Mouse (Mus musculus) myocyte (in vitro differentiated cells): ENCODE results near the gene Vnn3. TPM values are rescaled to one million over a fixed set of nuclear protein-coding genes. Genes with fewer than 3 reads are reported as not detected.

Source experiments
- H3K27me3 ChIP-seq: one replicate; pipeline ENCODE4 v1.6.1; 2011; ENCODE audit not compliant: control insufficient read depth, insufficient read depth, insufficient read length
- H3K36me3 ChIP-seq: one replicate; pipeline ENCODE4 v1.6.1; 2011; ENCODE audit not compliant: control insufficient read depth, insufficient read depth
- H3K4me2 ChIP-seq: one replicate; pipeline ENCODE4 v1.6.1; 2011; ENCODE audit warnings: low read depth, control low read depth
- H3K4me3 ChIP-seq: one replicate; pipeline ENCODE4 v1.5.1; 2011; ENCODE audit warnings: mild to moderate bottlenecking, control low read depth, moderate library complexity
- H3K79me2 ChIP-seq: one replicate; pipeline ENCODE4 v1.6.1; 2011; ENCODE audit not compliant: control insufficient read depth, insufficient read depth
- H3ac ChIP-seq: one replicate; pipeline ENCODE4 v1.6.1; 2011; ENCODE audit not compliant: control insufficient read depth, insufficient read length
- CEBPB ChIP-seq: IDR thresholded peaks from 2 replicates; pipeline ENCODE4 v1.6.1; 2011; ENCODE audit warnings: mild to moderate bottlenecking, moderate library complexity; ENCODE audit not compliant: poor library complexity, insufficient read depth, severe bottlenecking
- E2F4 ChIP-seq: IDR thresholded peaks from one replicate; pipeline ENCODE4 v1.6.1; 2011; ENCODE audit warnings: mild to moderate bottlenecking, control low read depth, moderate library complexity; ENCODE audit not compliant: insufficient read depth
- MAX ChIP-seq: IDR thresholded peaks from one replicate; pipeline ENCODE4 v1.6.1; 2011; ENCODE audit warnings: low read depth, mild to moderate bottlenecking, control low read depth
- MYOD1 ChIP-seq, 3 experiments: IDR thresholded peaks; one replicate each; pipeline ENCODE4 v1.6.1; 2011; ENCODE audit warnings: control low read depth in 2 of 3, low read depth in 2 of 3, mild to moderate bottlenecking in 2 of 3, moderate library complexity in 1 of 3; ENCODE audit not compliant: insufficient read length in 2 of 3, control insufficient read depth in 1 of 3
- MYOG ChIP-seq, 3 experiments: IDR thresholded peaks; one replicate each; pipeline ENCODE4 v1.6.1; 2011; ENCODE audit warnings: control low read depth in 2 of 3, low read depth in 2 of 3, mild to moderate bottlenecking in 2 of 3; ENCODE audit not compliant: insufficient read length in 2 of 3, control insufficient read depth in 1 of 3, insufficient read depth in 1 of 3
- POLR2A ChIP-seq: IDR thresholded peaks from one replicate; pipeline ENCODE4 v1.6.1; 2011; ENCODE audit warnings: low read depth, mild to moderate bottlenecking, control low read depth, moderate library complexity; ENCODE audit not compliant: insufficient read length
- POLR2AphosphoS2 ChIP-seq: IDR thresholded peaks from one replicate; pipeline ENCODE4 v1.6.1; 2011; ENCODE audit warnings: low read depth, control low read depth; ENCODE audit not compliant: insufficient read length
- REST ChIP-seq: IDR thresholded peaks from one replicate; pipeline ENCODE4 v1.6.1; 2011; ENCODE audit warnings: mild to moderate bottlenecking, control low read depth, moderate library complexity; ENCODE audit not compliant: insufficient read depth, insufficient read length
- SRF ChIP-seq: IDR thresholded peaks from one replicate; pipeline ENCODE4 v1.6.1; 2011; ENCODE audit warnings: low read depth; ENCODE audit not compliant: control insufficient read depth, insufficient read length
- TCF12 ChIP-seq: IDR thresholded peaks from one replicate; pipeline ENCODE4 v1.6.1; 2011; ENCODE audit warnings: mild to moderate bottlenecking, control low read depth; ENCODE audit not compliant: poor library complexity, insufficient read depth, severe bottlenecking
- TCF3 ChIP-seq: IDR thresholded peaks from one replicate; pipeline ENCODE4 v1.6.1; 2011; ENCODE audit warnings: low read depth, control low read depth; ENCODE audit not compliant: insufficient read length
- USF1 ChIP-seq: IDR thresholded peaks from one replicate; pipeline ENCODE4 v1.6.1; 2011; ENCODE audit warnings: low read depth, mild to moderate bottlenecking, control low read depth, moderate library complexity
- polyA plus RNA-seq: library from polyadenylated mRNA; unstranded; fragments of >200 nt; fragmentation: generic; extraction: Trizol; gene quantifications from one replicate; pipeline ENCODE4 v1.2.1, GENCODE M21; 2012; ENCODE audit warnings: missing spikeins

The Vnn3 gene
- polyA plus RNA-seq, 1 experiment, result not detected

DNA sequence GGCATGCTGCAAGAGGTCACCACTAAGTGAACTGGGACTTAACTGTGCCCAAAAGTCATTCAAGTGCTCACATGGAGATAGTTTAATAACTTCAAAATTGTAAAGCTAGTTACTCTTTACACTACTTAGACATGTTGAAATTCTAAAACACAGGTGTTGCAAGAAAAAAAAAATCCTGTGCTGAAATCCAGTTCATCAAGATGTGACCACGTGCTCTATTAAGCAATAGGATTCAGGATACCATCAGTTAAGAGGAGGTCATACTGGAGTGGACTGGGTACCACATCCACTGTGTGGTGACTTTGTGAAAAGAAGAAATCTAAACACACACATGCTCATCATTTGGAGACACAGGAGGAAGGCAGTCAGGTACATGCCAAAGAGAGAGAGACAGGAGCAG, 41.7 kb downstream of the Vnn3 start:
- no peak for TF ChIP-seq USF1
- no peak for TF ChIP-seq SRF
- no peak for TF ChIP-seq CEBPB
- TF ChIP-seq TCF3, result no peak
- TF ChIP-seq E2F4, result no peak
- TF ChIP-seq REST, result no peak
- no peak for TF ChIP-seq MYOD1 (IDR thresholded peaks at IDR 0.05; ENCODE audit: control insufficient read depth in 1 of 3, insufficient read length in 2 of 3, low read depth in 2 of 3)
- TF ChIP-seq POLR2A, result no peak
- no peak for TF ChIP-seq MYOG (IDR thresholded peaks at IDR 0.05; ENCODE audit: control insufficient read depth in 1 of 3, insufficient read depth in 1 of 3, insufficient read length in 2 of 3, low read depth in 2 of 3)
- TF ChIP-seq POLR2AphosphoS2, result no peak
- TF ChIP-seq TCF12, result no peak
- no peak for TF ChIP-seq MAX
- H3K27me3 ChIP-seq, result no peaks in the 10 kb centered on the region
- H3K36me3 ChIP-seq, result no peaks in the 10 kb centered on the region
- H3K4me3 ChIP-seq, result no peak overlapping the region
- H3K4me2 ChIP-seq, result no peak overlapping the region
- H3ac ChIP-seq, result no peak overlapping the region
- H3K79me2 ChIP-seq, result no peaks in the 10 kb centered on the region

DNA sequence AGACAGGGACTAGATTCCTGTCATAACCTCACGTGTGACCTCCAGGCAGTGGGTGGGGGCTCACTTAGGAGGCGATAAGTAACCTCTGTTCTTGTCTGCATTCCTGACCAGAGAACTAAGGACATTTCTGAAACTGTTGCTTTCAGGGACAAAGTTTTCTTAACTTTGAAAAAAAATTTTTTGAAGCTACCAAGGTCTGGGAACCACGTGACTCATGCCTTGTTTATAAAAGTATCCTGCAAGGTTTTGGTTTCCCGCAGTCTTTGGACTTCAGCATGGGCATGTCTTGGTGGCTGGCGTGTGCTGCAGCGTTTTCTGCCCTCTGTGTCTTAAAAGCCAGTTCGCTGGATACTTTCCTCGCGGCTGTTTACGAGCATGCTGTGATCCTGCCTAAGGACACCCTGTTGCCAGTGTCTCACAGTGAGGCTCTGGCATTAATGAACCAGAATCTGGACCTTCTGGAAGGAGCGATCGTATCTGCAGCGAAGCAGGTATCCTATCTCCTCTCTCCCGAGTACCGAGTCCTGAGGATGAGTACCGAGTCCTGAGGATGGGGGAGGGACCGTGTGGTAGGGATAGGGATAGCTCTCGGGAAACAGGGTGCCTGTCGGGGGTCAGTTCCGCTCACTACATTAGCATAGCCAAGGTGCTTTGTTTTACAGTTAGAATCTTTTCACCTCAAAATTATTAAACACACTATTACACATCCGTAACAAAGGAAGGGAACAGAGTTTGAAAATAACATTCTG, 43.5 kb downstream of the Vnn3 start, which contains the start of gene Vnn1:
Gene Vnn1, plus strand, starts transcription at position 88 of the 749 bp plus-strand sequence.
- no peak within 1 kb of the TSS for H3K4me3 ChIP-seq
- no peaks in the 10 kb centered on the region for H3K79me2 ChIP-seq
- no peaks in the 10 kb centered on the region for H3K36me3 ChIP-seq
- H3ac ChIP-seq, result no peak within 1 kb of the TSS
- H3K4me2 ChIP-seq, result peak within 1 kb of the TSS; percentile 70
- no peaks in the 10 kb centered on the region for H3K27me3 ChIP-seq
- TF ChIP-seq USF1 (peak; percentile 40), POLR2A (no peak)

DNA sequence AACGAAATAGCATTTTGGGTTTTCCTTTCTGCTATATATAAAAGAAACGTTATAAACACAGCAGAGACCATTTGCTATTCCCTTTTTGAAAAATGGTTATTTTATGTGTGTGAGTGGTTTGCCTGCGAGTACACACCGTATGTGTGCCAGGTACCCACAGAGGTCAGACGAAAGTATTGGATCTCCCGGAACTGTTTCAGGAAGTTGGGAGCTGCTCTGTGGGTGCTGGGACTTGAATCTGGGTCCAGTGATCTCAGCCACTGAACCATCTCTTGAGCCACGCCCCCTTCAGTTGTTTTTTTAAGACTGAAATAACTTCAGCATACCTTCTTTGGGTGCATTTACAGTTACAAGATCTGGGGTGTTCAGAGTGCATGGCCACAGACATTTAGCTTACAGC, 44.1 kb downstream of the Vnn3 start:
- Histone ChIP-seq H3K36me3 (no peaks in the 10 kb centered on the region), H3K4me2 (peak overlapping the region; percentile 70), H3K79me2 (no peaks in the 10 kb centered on the region), H3K4me3 (no peak overlapping the region), H3ac (no peak overlapping the region), H3K27me3 (no peaks in the 10 kb centered on the region)
- TF ChIP-seq SRF (no peak), MAX (no peak)

DNA sequence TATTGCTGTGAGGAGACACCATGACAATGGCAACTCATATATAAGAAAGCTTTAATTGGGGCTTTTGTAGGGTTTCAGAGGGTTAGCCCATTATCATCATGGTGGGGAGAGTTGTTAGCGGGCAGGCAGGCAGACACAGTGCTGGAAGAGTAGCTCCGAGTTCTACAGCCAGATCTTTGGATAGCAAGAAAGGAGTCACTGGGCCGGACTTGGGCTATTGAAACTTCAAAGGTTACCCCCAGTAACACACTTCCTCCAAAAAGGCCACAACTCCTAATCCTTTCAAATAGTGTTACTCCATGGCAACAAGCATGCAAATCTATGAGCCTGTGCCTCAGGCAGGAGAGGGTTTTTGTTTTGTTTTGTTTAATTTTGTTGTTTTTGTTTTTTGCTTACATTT, 49.9 kb downstream of the Vnn3 start:
- no peak overlapping the region for H3K4me3 ChIP-seq
- H3K79me2 ChIP-seq, result no peaks in the 10 kb centered on the region
- no peaks in the 10 kb centered on the region for H3K36me3 ChIP-seq
- H3ac ChIP-seq, result no peak overlapping the region
- H3K4me2 ChIP-seq, result no peak overlapping the region
- peaks cover 7% of the 10 kb centered on the region for H3K27me3 ChIP-seq
- TF ChIP-seq MYOG (IDR thresholded peaks at IDR 0.05; ENCODE audit: control insufficient read depth in 1 of 3, insufficient read depth in 1 of 3, insufficient read length in 2 of 3, low read depth in 2 of 3) (no peak), SRF (no peak), POLR2A (no peak)

DNA sequence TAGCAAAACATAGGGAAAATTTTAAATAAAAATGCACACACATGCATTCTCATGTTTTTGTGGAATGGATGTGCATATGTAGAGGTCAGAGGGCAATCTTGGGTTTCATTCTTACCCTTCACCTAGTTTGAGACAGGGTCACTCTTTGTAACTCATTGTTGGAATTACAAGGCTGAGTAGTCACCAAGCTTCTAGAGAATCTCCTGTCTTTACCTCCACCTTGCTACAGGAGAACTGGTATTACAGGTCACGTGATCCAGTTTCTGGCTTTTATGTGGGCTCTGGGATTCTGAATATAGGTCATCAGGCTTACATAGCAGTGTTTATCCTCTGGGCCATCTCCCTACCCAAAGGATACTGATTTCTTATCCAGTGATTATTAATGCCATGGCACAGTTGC, 54.4 kb downstream of the Vnn3 start:
- TF ChIP-seq MAX, result no peak
- no peaks in the 10 kb centered on the region for H3K36me3 ChIP-seq
- H3K79me2 ChIP-seq, result no peaks in the 10 kb centered on the region
- no peak overlapping the region for H3ac ChIP-seq
- H3K27me3 ChIP-seq, result peaks cover 7% of the 10 kb centered on the region
- no peak overlapping the region for H3K4me2 ChIP-seq
- H3K4me3 ChIP-seq, result no peak overlapping the region

Other genes with a start within 250 kb of the Vnn3 start
- 4,767 TPM for gene Rps12, start 64.2 kb upstream of the Vnn3 start, polyA plus RNA-seq
- gene Slc18b1, start 54.5 kb upstream of the Vnn3 start, polyA plus RNA-seq, result 7.0 TPM
- gene Vnn1, start 43.2 kb downstream of the Vnn3 start, polyA plus RNA-seq, result not detected
- gene Taar1, start 68.9 kb downstream of the Vnn3 start, polyA plus RNA-seq, result not detected
- not detected for gene Taar2, start 87.1 kb downstream of the Vnn3 start, polyA plus RNA-seq
- not detected for gene Taar3, start 98.1 kb downstream of the Vnn3 start, polyA plus RNA-seq
- gene Taar4, start 109.0 kb downstream of the Vnn3 start, polyA plus RNA-seq, result not detected
- gene Taar5, start 119.2 kb downstream of the Vnn3 start, polyA plus RNA-seq, result not detected
- gene Taar6, start 134.2 kb downstream of the Vnn3 start, polyA plus RNA-seq, result not detected
- not detected for gene Taar7a, start 142.0 kb downstream of the Vnn3 start, polyA plus RNA-seq
- not detected for gene Taar7b, start 148.5 kb downstream of the Vnn3 start, polyA plus RNA-seq
- gene Taar7d, start 175.8 kb downstream of the Vnn3 start, polyA plus RNA-seq, result not detected
- gene Taar7e, start 186.2 kb downstream of the Vnn3 start, polyA plus RNA-seq, result not detected
- not detected for gene Taar7f, start 198.0 kb downstream of the Vnn3 start, polyA plus RNA-seq
- not detected for gene Taar8a, start 225.0 kb downstream of the Vnn3 start, polyA plus RNA-seq
- gene Taar8b, start 240.8 kb downstream of the Vnn3 start, polyA plus RNA-seq, result not detected